Mouse (Mus musculus): ENCODE measurements at regions not wholly inside any gene's neighbourhood (a gene's known extent, or its start where the extent isn't known, plus 50 kb on each side); places are given as distances from the start of the nearest gene placed in this dataset.

DNA sequence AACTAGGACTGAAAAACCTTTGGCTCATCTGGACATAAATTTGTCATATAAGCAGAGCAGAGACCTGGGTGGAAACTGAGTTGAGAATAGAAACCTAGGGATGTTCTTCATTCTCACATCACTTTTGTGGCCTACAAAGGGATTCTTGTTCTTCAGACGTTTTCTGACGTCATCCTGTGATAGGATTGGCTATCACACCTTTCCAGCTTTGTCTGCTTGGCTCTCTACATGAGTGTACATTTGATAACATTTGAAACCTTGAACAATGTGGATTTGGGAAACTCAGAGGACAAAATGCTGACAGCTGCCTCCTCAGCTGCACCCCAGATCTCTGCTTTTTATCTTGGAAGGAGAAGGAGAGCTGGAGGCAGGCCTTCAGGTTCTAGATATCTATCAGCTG lies 589.7 kb upstream of the Fam160b2 start:
- no peak for TF ChIP-seq POLR2A (IDR thresholded peaks at IDR 0.05; ENCODE audit: extremely low read depth, insufficient read depth, low read length)
- no peak for TF ChIP-seq CTCF (IDR thresholded peaks at IDR 0.05; ENCODE audit: low read depth, low read length)
